Mouse (Mus musculus) liver, embryonic 16.5 days (tissue): ENCODE results near the gene Bend6. TPM values are rescaled to one million over a fixed set of nuclear protein-coding genes. Genes with fewer than 3 reads are reported as not detected.

Experiments
- ATAC-seq: fragments of 200-750 bp; cut with Nextera tagmentation; 2 replicates; pipeline ENCODE4 v1.8.0; 2017; ENCODE audit warnings: low read depth, mild to moderate bottlenecking, moderate number of reproducible peaks, moderate library complexity
- H3K27ac ChIP-seq: fragments of 300-500 bp; sonication (generic); 2 replicates; pipeline ENCODE4 v1.5.1; 2014; ENCODE audit warnings: mild to moderate bottlenecking, low read length
- H3K27me3 ChIP-seq: fragments of 300-500 bp; sonication (generic); 2 replicates; pipeline ENCODE4 v1.6.1; 2014; ENCODE audit warnings: low read depth, low read length, mixed read lengths; ENCODE audit not compliant: control insufficient read depth, insufficient read depth
- H3K36me3 ChIP-seq: fragments of 300-500 bp; sonication (generic); 2 replicates; pipeline ENCODE4 v1.6.1; 2014; ENCODE audit warnings: mild to moderate bottlenecking; ENCODE audit not compliant: control insufficient read depth, insufficient read depth
- H3K4me1 ChIP-seq: fragments of 300-500 bp; sonication (generic); 2 replicates; pipeline ENCODE4 v1.6.1; 2014; ENCODE audit warnings: low read depth, low read length, mixed read lengths; ENCODE audit not compliant: control insufficient read depth
- H3K4me2 ChIP-seq: fragments of 300-500 bp; sonication (generic); 2 replicates; pipeline ENCODE4 v1.6.1; 2014; ENCODE audit warnings: low read depth, low read length, mixed read lengths
- H3K4me3 ChIP-seq: fragments of 300-500 bp; sonication (generic); 2 replicates; pipeline ENCODE4 v1.5.1; 2014; ENCODE audit warnings: low read depth, mild to moderate bottlenecking, low read length
- H3K9ac ChIP-seq: fragments of 300-500 bp; sonication (generic); 2 replicates; pipeline ENCODE4 v1.6.1; 2014; ENCODE audit warnings: low read depth, low read length
- H3K9me3 ChIP-seq: fragments of 300-500 bp; sonication (generic); replicated peaks from 2 replicates; pipeline ENCODE4 v1.6.1; 2016; ENCODE audit warnings: low read length; ENCODE audit not compliant: control insufficient read depth
- WGBS: fragments of 180-500 bp; shearing (Covaris S2); extraction: QIAGEN DNeasy Blood & Tissue Kit; methylation state at CpG from one replicate; pipeline ENCODE4 v1.1.7; 2014; ENCODE audit not compliant: insufficient replicate concordance; 5-methylcytosine and 5-hydroxymethylcytosine counted together
- polyA plus RNA-seq: library from polyadenylated mRNA; unstranded; fragments of >200 nt; fragmentation: Nextera tagmentation; extraction: Ambion mirVana; gene quantifications from 2 replicates; pipeline ENCODE4 v1.2.1, GENCODE M21; 2015

Bend6 gene
- polyA plus RNA-seq, 1 experiment from 2014 or later = 0.44 TPM

DNA sequence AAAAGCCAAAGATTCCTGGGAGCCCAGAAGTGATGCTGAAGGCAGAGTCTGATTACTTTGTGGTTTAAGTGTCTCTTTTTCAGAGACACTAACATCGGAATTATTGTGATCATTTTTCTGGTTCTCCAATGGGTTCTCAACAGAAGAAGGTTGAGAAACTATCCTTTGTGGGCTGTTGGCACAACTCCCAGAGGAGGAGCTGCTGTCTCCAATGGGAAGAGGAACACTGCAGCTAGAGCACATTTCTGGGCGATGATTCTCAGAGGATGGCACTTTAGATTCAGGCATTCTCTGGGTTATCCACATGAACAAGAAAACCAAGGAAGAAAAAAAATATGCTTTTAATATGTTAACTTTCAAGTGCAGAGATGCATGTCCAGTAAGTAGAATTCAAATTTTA, 104.3 kb downstream of the Bend6 start:
- Histone ChIP-seq H3K27me3 (no peaks in the 10 kb centered on the region), H3K27ac (no peak overlapping the region), H3K4me2 (no peak overlapping the region), H3K9ac (no peak overlapping the region), H3K9me3 (no peaks in the 10 kb centered on the region), H3K36me3 (peaks cover 29% of the 10 kb centered on the region), H3K4me1 (no peaks in the 10 kb centered on the region), H3K4me3 (no peak overlapping the region)
- no peak for ATAC-seq
- 76% methylated on average over 2 of the region's 2 CpGs for WGBS

Other genes starting within 250 kb of the Bend6 start
- gene Prim2, start 238.0 kb downstream of the Bend6 start, polyA plus RNA-seq = 27.4 and 30.4 TPM in 2 replicates
- gene Rab23, start 187.9 kb downstream of the Bend6 start, polyA plus RNA-seq = 4.3 TPM in 2 replicates
- 43.6 and 43.8 TPM in 2 replicates for gene Bag2, start 150.0 kb downstream of the Bend6 start, polyA plus RNA-seq
- 5.4 and 5.7 TPM in 2 replicates for gene Zfp451, start 93.2 kb downstream of the Bend6 start, polyA plus RNA-seq
- 7.7 and 8.0 TPM in 2 replicates for gene Dst, start 409 bp upstream of the Bend6 start, polyA plus RNA-seq